Mouse (Mus musculus): ENCODE measurements around the gene Ulk4.
"Not testable (repeated sequence)": the region's sequence is repeated elsewhere in the genome, so short reads cannot be mapped to it uniquely, and the experiment has no call there.

The Ulk4 gene

DNA sequence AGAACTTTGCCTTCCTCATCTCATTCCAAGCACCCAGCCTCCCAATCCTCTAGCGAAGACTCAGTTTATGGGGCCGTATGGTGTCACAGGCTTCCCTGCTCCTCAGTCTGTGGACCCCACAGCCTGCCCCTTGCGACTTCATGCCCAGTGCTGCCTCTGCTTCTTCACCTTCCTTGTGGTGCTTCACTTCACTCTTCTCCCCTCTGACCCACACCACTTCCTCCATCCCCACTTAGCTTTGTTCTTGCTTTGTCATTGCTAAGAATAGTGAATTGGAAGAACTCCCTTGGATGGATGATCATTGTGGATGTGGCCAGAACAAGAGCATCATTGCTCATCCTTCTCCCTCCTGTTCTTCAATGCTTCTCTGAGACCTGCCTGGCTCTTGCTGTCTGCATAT is 336.1 kb downstream of the Ulk4 start:
- CTCF ChIA-PET = no interaction called here

DNA sequence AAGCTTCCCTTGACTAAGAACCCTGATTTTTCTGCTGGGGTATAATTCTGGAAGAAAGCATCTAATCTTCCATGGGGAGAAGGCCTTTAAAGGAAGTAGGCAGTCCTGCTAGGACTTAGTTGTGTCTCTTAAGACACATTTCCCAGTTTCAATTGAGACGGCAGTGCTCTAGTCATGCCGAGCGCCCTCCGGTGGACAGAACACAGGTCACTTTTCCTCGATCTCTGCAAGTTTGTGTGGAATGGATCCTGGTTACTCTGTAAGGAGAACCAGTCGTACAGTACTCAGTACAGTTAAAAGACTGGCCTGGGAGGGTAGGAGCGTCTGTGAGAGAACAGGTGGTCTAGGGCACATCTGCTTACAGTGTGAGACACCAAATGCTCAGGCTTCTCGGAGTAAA is 340.6 kb downstream of the Ulk4 start:
- CTCF ChIA-PET = interaction anchor here (1.0 kb wide), 1 partner anchor 11 kb away, joined by 4 read pairs; no protein-coding TSS in a partner anchor

DNA sequence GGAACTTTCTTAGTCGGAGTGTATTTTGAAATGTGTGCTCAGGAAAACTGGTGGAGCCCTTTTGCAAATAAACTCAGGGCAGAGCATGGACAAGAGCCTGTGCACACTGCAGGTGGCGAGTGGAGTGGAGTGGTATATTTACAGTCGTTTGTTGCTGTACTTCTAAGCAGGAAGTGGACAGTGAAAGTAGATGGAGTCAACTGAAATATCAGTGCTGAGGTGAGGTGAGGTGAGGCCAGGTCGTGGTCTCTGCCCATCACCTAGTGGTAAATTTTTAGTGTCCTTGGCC is 341.4 kb downstream of the Ulk4 start:
- CTCF ChIA-PET = interaction anchor here (1.0 kb wide), 1 partner anchor 12 kb away, joined by 4 read pairs; no protein-coding TSS in a partner anchor

DNA sequence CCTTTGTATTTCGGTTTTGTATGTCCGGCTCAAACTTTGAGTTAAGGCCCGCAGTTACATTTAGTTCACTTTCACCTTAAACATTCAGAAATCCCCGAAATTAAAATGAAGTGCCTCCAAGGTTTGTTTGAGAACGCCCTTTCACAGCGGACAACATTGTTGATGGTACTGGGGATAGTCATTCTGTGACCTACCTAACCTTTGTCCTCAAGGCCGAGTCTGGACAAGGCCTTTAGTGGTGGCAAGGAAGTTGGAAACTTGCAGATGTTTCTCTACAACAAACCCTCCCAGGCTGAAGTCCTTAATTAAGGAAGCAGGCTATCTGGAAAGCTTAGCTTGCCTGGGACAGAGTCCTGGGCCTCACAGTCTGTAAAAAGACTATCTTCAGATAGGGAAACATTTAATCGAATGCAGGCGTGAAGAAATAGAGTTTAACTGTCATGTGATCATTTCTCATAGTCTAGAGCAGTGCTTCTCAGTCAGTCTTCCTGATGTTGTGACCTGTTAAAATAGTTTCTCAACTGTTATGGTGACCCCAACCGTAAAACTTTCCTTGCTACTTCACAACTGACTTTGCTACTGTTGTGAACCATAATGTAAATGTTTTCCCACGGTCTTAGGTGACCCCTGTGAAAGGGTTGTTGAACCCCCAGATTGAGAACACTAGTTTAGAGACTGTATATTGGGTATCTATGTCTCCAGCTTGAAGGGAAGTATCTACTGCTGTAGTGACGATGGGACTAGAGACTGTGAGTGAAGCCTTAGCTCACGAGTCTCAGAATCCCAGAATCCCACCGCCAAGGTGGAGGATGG is 342.0 kb downstream of the Ulk4 start:
- CTCF ChIA-PET = interaction anchor here (0.7 kb wide), 1 partner anchor 734 kb away, joined by 3 read pairs; no protein-coding TSS in a partner anchor

DNA sequence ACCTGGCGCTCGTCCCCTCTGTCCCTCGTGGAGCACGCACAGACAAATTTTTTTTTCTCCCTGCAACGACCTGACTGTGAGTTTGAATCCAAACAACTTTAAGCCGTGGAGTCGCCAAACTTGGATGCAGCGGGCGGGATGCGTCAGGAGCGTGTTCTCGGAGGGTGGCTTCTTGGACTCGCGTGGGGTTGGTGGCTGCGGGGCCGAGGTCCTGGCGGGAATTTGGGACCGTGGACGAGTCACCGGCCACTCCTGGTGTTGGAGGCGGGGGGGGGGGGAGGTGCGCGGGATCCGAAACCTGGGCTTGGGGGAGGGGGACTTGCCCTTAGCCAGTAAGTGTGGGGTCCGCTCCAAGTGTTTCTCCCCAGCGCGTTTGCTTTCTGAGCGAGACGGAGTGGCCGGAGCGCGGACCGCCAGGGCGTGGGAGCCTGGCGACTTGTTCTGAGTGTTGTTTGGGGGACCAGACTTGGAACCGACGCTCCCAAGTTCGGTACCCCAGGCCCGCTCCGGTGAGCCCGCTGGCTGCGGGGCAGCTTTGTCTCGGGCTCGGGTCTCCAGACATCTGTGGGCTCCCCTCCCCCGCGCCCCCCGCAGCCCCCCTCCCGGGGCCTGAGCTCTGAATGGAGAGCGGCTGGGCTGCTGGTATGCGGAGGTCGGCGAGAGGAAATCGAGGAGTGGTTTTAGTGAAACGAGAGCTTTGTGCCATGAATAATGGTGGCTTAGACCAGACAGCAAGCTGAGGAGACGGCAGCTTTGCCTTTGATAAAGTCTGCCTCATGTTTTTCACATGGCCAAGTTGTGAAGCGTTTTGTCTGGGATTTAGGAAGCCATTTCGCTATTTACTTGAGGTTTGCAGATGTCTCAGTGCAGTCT is 342.9 kb downstream of the Ulk4 start:
- CTCF ChIA-PET = interaction anchor here (0.7 kb wide), 1 partner anchor 735 kb away, joined by 3 read pairs; no protein-coding TSS in a partner anchor

DNA sequence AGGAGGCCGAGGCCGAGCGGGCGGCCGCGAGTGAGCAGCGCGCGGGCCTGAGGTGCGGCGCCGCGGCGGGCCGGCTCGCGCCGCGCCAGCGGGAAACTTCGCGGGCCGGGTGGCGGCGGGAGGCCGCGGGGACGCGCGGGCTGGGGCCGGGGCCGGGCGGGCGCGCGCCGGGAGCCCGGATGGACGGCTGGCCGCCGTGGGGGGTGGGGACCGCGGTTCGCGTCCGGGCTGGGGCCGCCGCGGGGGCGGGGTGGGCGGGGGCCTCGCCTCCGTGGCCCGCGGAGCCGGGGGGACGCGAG is 343.5 kb downstream of the Ulk4 start:
- CTCF ChIA-PET = no interaction called here

DNA sequence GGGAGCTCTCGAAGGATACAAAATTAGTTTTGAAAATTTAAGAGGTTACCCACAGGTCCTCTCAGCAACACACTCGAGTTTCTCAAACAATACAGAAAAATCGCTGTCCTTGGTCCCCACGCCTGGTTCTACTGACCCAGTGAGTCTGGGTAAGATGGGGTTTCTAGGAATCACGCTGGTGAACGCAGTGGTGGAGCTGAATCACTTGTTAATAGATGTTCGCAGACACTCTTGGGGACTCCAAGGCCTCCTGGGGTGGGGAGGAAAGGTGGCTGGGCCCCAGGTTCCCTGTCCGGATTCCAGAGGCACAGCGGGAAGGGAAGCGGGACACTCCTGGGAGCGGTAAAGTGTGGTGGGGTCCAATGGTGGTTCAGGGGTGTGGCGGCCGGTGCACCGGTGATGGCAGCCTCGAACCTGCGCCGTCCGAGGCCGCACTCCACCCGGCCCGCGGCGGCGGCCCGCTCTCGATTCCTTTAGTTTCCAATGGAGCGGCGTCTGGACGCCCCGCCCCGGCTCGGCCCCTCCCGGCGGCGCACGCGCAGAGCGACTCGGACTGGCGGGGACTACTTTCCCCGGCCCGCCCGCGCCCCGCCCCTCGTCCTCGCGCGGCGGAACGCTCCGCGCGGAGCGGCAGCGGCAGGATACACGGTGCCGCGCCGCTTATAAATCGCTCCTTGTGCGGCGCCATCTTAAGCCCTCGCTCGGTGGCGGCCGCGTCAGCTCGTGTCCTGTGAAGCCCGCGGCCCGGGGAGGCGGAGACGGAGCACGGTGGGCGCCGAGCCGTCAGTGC is 344.0 kb downstream of the Ulk4 start:
- CTCF ChIA-PET = interaction anchor here (1.0 kb wide), 1 partner anchor 362 kb away, joined by 3 read pairs; the partner anchor contains the start of gene Rpl14

DNA sequence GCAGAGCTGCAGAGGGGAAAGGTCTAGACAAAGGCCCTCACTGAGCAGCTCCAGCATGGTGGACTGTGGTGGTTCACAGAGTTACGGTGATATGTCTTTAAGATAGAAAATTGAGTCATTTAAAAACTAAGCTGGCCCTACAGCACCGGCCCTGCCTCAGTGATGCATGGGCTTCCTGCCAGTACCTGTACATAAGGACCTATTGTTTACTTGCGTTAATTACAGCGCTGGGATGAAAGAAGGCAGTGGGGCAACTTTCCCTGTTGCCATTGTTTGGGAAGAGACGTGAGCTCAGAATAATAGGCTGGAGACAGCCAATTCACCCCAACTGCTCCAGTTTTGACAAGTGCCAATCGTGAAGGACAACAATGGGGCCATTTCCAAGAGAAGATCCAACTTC is 344.6 kb downstream of the Ulk4 start:
- CTCF ChIA-PET = interaction anchor here (1.0 kb wide), 1 partner anchor 361 kb away, joined by 3 read pairs; the partner anchor contains the start of gene Rpl14

DNA sequence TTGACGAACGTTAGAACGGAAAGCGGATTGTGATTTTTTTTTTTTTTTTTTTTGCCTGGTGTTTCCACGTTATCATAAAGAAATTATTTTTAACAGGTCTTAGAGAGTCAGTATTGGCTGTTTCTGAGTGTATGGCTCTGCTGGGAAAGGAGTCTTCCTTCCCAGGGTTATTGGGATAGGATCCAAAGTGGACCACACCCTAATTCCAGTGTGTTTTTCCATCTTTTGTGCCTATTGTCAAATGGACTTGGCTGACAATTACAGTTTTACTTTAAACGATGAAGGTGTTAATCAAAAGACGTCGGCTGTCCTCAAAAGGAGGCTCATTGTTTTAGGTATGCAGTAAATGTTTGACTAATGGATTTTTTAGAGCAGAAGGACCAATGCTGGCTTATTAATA is 346.2 kb downstream of the Ulk4 start:
- CTCF ChIA-PET = no interaction called here

DNA sequence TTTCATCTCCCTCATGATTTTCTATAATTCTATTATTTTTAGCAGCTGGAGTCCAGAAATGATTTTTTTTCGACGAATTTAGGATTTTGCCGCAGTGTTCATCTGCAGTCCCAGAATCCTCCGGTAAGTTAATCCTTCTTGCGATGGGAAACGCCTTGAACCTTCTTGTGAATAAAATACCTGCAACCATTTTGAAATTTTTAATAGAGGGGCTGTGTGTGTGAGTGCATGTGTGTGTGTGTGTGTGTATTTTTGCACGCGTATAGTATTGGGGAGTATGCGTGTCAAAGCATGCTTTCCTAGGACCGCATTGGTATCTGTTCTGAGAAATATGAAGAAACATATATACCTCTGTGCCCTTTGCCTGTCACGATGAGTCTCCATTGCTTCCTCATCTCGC is 347.0 kb downstream of the Ulk4 start:
- CTCF ChIA-PET = no interaction called here

DNA sequence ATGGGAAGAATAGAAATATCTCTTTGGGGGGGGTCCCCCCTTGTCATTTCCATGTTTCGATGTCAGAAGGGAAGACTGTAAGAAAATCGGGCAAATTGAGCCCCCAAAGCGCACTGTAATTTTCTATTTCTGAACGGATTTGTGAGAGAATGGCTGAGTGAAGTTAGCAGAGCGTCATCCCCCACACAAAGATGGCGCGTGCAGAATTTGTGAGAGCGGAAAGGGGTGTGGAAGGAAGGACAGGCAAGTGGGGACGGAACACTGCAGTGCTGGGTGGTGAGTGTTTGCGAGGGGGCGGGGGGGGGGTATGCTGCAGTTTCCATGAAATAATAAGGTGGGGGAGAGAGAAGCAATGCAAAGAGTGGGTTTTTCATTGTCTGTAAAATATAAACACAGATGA is 347.9 kb downstream of the Ulk4 start, which contains the start of gene Ctnnb1:
Ctnnb1 (plus strand) TSS at position 136 of the 400 bp plus-strand sequence.
- CTCF ChIA-PET = no interaction called here

DNA sequence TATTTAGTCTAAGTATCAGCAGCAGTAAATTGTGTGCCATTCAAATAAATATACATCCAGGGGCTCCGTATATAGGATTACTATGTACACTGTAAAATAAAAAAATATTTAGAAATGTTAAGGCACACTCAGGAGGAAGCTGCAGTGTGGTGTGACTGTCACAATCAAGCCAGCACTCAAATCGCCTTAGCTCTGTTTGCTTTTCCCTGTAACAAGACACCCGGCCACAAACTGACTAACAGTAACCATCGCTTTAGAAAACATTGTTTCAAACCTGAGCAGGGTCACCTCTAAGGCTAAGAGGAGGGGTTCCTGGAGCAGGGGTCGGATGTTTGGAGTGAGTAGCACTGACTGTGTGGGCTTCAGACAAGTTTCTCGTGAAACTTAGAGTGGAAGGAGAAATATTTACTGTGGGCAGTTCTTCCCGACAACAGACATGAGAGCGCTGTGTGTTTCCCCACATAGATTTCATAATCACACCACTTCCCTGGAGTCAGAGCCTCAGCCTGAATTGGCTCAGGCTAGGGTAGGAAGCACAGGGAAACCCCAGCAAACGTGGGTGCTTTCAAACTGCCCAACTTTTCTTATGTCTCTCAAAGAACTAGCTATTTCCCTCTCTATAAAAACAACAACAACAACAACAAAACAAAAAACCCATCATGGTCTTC is 349.9 kb downstream of the Ulk4 start:
- CTCF ChIA-PET = interaction anchor here (0.6 kb wide), 1 partner anchor 783 kb away, joined by 3 read pairs; the partner anchor contains the start of gene Ss18l2

DNA sequence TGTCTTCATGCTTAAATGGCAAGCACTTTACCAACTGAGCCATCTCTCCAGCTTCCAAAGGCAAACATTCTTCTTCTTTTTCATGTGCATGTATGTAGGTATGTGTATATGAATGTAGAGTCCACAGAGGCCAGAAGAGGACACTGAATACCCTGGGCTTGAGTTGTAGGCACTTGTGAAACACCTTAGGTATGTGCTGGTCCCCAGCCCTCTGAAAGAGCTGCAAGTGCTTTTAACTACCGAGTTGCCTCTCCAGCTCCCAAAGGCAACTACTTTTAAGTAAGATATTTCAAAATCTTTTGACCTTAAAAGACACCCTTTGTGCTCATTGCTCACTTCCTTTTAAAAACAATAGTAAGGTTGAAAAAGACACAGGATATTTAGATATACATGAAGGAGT is 350.9 kb downstream of the Ulk4 start:
- CTCF ChIA-PET = interaction anchor here (0.6 kb wide), 1 partner anchor 784 kb away, joined by 3 read pairs; the partner anchor contains the start of gene Ss18l2

DNA sequence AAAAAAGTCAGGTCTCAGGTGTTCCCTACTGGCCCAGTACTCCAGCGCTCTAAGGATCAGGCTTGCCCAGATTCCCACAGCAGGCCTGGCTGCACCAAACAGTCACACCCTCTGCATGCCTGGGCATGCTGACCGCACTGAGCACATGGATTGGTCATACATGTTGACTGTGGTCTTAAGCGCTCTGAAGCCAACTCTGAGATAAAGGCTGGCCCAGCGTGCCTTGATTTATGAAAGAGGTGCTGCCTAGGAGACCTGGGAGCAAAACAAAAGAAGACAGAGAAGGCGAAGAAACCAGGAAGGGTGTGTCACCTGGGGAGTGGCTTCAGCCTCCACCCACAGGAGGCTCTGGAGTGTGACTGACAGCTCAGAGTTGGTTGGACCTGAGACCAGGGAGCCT is 357.9 kb downstream of the Ulk4 start:
- CTCF ChIA-PET = no interaction called here

DNA sequence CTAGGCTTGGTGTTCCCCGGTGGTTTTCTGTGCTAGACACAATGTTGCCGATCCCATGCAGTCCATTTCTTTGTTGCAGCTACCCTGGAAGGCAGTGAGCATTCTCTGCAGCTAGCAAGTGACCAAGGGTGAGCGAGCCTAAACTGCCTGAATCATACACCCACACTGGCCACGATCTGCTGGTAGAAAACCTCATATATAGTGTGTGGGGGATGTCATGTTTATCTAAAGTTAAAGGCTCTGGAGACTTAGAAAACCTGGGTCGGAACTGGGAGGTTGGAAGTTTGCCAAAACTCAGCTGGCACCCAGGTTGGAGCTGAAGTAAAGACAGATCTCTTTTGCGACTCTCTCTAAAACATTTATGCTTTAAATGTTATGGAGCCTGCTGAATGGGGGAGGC is 358.4 kb downstream of the Ulk4 start:
- CTCF ChIA-PET = interaction anchor here (0.6 kb wide), 1 partner anchor 1672 kb away, joined by 3 read pairs; no protein-coding TSS in a partner anchor

DNA sequence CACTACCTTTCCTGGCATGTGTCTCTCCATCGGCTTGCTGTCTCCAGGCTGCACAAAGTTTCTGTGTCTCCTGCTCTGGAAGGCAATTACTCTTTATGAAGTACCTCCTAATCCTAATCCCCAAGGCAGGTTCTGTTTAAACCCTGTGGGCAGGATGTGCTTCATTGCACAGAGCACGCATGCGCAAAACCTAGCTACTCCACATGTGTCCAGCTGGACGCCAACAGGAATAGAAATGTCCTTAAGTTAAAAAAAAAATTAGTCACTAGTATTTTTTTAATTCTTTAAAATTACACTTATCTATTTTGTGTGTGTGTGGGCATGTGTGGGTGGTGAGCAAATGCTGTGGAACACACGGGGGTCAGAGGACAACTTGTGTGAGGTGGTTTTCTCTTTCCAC is 358.8 kb downstream of the Ulk4 start:
- CTCF ChIA-PET = interaction anchor here (0.6 kb wide), 1 partner anchor 1671 kb away, joined by 3 read pairs; no protein-coding TSS in a partner anchor

DNA sequence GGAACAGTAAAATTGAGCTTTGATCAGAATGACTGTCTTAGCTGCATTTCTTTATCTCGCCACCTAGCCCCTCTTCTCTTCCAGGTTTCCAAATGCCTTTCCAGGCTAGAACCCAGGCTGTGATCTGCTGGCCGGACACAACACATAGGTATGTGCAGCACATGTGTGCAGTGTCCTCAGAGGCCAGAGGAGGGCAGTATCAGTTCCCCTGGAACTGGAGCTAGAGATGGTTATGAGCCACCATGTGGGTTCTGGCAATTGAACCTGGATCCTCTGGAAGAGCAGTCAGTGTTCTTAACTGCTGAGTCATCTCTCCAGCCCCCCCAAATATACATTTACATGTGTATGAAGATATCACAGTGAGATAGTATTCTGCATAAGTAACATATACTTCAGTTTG is 359.4 kb downstream of the Ulk4 start:
- CTCF ChIA-PET = not testable (repeated sequence)

DNA sequence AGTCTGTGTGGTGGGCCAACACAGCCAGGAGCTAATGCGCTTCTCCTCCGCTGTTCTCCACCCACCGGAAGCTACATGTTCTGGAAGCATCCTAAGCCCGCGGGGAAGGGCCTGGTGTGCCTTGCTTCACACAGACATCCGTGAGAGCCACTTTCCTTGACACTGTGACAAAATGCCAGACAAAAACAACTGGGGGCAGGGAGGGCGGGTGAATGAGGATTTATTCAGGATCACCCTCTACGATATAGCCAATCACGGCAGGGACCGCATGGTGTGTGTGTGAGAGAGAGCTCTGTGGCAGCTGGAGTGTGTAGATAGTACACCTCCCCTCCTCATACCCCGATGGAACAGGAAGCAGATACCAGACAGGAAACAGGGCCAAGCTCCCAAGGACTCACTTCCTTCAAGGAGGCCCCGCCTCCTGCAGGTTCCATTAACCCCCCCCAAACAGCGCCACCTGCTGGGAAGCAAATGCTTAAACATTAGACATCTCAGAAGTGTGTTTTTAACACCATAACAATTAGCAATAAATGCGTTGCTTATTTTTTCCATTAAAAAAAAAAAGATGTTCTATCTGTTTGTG is 362.0 kb downstream of the Ulk4 start:
- CTCF ChIA-PET = interaction anchor here (0.7 kb wide), 2 partner anchors 13 to 103 kb away, joined by 3 to 4 read pairs; no protein-coding TSS in a partner anchor

DNA sequence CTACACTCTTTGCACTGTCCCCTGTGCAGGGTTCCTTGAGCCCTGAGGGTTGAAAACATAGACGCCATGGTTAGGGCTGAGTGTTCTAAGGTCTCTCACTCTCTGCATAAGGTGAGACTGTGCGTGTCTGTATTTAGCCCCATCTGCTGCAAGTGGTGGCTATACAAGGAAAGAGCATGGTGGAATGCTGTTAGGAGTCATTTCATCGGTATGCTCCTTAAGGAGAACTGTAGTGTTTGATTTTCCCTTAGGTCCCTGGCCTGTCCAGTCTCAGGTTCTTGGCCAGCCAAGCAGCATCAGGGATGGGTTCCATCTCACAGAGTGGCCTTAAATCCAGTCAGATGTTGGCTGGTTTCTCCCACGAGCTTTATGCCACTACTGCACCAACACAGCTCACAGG is 362.6 kb downstream of the Ulk4 start:
- CTCF ChIA-PET = interaction anchor here (0.7 kb wide), 1 partner anchor 104 kb away, joined by 4 read pairs; no protein-coding TSS in a partner anchor

DNA sequence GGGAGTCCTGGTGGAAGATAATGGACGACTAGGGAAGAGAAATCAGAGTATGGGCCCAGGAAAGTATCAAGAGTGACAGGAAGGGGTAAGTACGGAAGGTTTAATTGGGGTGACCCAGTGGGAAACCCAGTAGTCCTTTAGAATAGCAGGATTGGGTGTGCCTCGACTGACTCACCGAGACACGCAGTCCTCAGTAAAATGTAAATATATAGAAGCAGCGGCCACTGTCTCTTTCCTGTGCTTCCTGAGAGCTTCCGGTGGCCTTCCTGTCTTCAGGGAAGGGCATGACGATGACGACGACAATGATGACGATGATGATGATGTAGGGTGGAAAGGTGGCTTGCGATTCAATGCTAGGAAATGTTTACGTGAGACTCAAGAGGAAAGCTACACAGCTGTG is 363.8 kb downstream of the Ulk4 start:
- CTCF ChIA-PET = interaction anchor here (0.6 kb wide), 1 partner anchor 51 kb away, joined by 3 read pairs; no protein-coding TSS in a partner anchor

DNA sequence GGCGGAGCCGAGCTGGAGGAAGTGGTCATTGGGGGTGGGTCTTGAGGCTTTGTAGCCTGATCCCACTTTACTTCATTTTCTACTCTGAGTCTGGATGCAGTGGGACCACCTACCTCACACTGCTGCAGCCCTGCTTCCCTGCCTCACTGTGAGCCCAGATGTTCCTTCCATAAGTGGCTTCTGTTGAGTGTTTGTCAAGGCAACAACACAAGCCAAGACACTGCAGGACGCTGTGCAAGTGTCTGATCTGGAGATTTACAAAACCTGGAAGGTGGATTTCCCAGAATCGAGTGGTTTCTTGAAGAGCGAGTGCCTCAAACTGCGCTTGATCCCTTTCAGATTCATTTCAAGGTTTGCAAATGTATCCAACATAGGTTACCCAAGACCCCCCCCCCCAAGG is 368.5 kb downstream of the Ulk4 start:
- CTCF ChIA-PET = no interaction called here
